Mouse (Mus musculus): Measurements from ENCODE around the gene Fcho2. TPM values are rescaled to one million over a fixed set of nuclear protein-coding genes. Genes with fewer than 3 reads are reported as not detected.

The Fcho2 gene
- polyA plus RNA-seq, 1 experiment = 7.8 TPM

DNA sequence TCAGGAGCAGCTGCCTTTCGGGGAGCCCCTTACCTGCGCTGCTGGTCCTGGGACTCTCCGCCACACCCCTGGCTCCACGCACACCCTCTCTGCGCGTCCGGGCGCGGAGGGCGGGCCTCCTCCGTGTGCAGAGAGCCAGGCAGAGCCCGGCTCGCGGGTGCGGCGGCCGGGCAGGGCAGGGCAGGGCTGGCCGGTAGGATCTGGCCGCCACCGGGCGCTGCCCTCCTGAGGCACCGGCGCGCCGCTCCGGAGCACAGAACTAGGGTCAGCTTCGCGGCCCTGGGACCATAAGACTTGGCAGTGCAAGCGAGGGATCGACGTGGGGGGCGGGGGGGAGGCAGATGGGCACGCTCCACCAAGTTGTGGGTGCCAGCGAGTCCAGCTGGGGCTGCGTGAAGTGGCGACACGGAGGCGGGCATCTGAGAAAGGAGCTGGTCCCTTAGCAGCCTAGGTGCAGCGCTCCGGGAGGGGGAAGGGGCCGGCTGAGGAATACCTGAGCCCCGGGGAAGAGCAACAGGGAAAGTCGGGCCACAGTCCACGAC is 120.4 kb downstream of the Fcho2 start, which contains the start of gene Tmem171:
Gene Tmem171, minus strand, starts transcription at position 62 of the 542 bp plus-strand sequence.
- no peak within 1 kb of the TSS for H3K27ac ChIP-seq (ENCODE audit: insufficient read depth, low read length)
- H3K36me3 ChIP-seq (ENCODE audit: control insufficient read depth, insufficient read depth, low read length) = no peaks in the 10 kb centered on the region
- H3K4me3 ChIP-seq (ENCODE audit: extremely low read depth, insufficient read depth, insufficient read length) = no peak within 1 kb of the TSS; the same call in 1 of the 2 replicates
- 11% methylated on average over 44 of the region's 44 CpGs for WGBS
- TF ChIP-seq POLR2A (IDR thresholded peaks at IDR 0.05; ENCODE audit: low read depth, low read length) = no peak
- TF ChIP-seq CTCF (IDR thresholded peaks at IDR 0.05; ENCODE audit: extremely low read depth, insufficient read depth, insufficient read length, insufficient replicate concordance) = no peak
- H3K4me1 ChIP-seq (ENCODE audit: control insufficient read depth, insufficient read depth, insufficient read length) = no peaks in the 10 kb centered on the region; the same call in 1 of the 2 replicates
- H3K27me3 ChIP-seq (ENCODE audit: control insufficient read depth, insufficient read depth, low read length) = peaks cover 4% of the 10 kb centered on the region
- no peak for DNase-seq (ENCODE audit: low read depth in 1 of 2, low spot score in 2 of 2)

DNA sequence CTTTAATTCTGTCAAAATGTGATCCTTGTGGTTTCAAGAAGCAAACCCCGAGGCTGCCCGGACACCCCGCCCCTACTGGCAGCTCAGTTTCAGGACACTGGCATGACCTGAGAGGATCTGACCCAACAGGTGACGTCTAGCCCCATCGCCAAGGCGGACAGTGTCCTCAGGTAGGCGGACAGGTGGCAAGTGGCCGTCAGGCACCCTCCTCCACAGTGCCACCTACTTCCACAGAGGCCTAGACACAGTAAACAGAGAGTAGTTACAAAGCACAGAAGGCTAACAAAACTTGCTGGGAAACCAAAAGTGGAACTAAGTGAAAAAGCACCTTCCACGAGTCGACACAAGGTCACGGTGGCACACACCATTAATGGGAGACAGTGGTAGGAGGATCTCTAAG is 121.9 kb downstream of the Fcho2 start:
- no peak for DNase-seq (ENCODE audit: low read depth in 1 of 2, low spot score in 2 of 2)
- no peak for TF ChIP-seq CTCF (IDR thresholded peaks at IDR 0.05; ENCODE audit: extremely low read depth, insufficient read depth, insufficient read length, insufficient replicate concordance)
- TF ChIP-seq POLR2A (IDR thresholded peaks at IDR 0.05; ENCODE audit: low read depth, low read length) = no peak
- WGBS = 56% methylated on average over 11 of the region's 11 CpGs
- Histone ChIP-seq H3K4me1 (ENCODE audit: control insufficient read depth, insufficient read depth, insufficient read length) (no peaks in the 10 kb centered on the region; the same call in 1 of the 2 replicates), H3K27me3 (ENCODE audit: control insufficient read depth, insufficient read depth, low read length) (peaks cover 4% of the 10 kb centered on the region), H3K36me3 (ENCODE audit: control insufficient read depth, insufficient read depth, low read length) (no peaks in the 10 kb centered on the region), H3K4me3 (ENCODE audit: extremely low read depth, insufficient read depth, insufficient read length) (no peak overlapping the region), H3K27ac (ENCODE audit: insufficient read depth, low read length) (no peak overlapping the region)

DNA sequence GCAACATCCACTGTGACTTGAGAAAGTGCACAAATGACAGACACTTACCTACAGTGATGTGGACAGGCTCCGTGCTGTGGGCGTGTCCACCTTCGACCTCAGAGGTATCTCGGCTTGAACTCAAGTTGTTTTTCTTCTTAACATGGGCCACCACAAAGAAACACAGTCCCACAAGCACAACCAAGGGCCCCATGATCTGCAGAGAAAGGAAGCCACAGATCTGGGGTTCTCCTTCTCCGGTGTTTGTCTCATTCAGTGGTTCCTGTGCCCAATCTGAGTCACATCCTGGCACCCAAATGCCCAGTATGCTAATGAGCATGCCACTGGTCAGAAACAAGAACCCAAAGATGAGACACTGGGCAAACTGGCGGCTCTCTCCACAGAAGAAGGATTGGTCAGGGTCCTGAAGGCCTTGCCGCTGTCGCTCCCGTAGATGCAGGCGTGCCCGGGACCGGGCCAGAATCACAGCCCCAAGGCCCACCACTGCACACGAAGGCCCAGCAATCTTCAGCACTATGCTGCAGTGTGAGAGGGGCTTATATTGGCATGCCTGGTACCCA is 123.2 kb downstream of the Fcho2 start:
- DNase-seq (ENCODE audit: low read depth in 1 of 2, low spot score in 2 of 2) = no peak
- TF ChIP-seq CTCF (IDR thresholded peaks at IDR 0.05; ENCODE audit: extremely low read depth, insufficient read depth, insufficient read length, insufficient replicate concordance) = no peak
- no peak for TF ChIP-seq POLR2A (IDR thresholded peaks at IDR 0.05; ENCODE audit: low read depth, low read length)
- no peak overlapping the region for H3K27ac ChIP-seq (ENCODE audit: insufficient read depth, low read length)
- peaks cover 4% of the 10 kb centered on the region for H3K27me3 ChIP-seq (ENCODE audit: control insufficient read depth, insufficient read depth, low read length)
- no peaks in the 10 kb centered on the region for H3K36me3 ChIP-seq (ENCODE audit: control insufficient read depth, insufficient read depth, low read length)
- no peak overlapping the region for H3K4me3 ChIP-seq (ENCODE audit: extremely low read depth, insufficient read depth, insufficient read length)
- no peaks in the 10 kb centered on the region; the same call in 1 of the 2 replicates for H3K4me1 ChIP-seq (ENCODE audit: control insufficient read depth, insufficient read depth, insufficient read length)
- WGBS = 67% methylated on average over 13 of the region's 13 CpGs

DNA sequence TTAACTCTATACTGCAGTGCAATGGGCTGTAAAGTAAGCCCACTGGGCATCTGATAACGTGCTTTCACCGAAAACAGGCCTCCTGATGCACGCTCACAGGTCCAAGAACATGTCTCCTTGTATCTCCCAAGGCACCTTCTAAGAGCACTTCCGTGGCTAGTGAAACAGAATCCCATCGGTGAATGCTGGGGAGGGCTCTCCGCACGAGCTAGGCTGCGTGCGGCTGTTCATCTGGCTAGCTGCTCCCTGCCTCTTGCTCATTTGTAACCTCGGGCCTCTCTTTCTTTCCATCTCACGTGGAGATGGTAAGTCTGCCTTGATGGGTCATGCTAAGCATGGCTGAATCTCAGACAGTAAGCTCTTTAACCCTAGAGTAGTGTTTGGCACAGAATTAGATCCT is 124.4 kb downstream of the Fcho2 start:
- Histone ChIP-seq H3K27ac (ENCODE audit: insufficient read depth, low read length) (no peak overlapping the region), H3K4me3 (ENCODE audit: extremely low read depth, insufficient read depth, insufficient read length) (no peak overlapping the region), H3K4me1 (ENCODE audit: control insufficient read depth, insufficient read depth, insufficient read length) (no peaks in the 10 kb centered on the region; the same call in 1 of the 2 replicates), H3K27me3 (ENCODE audit: control insufficient read depth, insufficient read depth, low read length) (peaks cover 4% of the 10 kb centered on the region), H3K36me3 (ENCODE audit: control insufficient read depth, insufficient read depth, low read length) (no peaks in the 10 kb centered on the region)
- 92% methylated on average over 11 of the region's 11 CpGs for WGBS
- TF ChIP-seq POLR2A (IDR thresholded peaks at IDR 0.05; ENCODE audit: low read depth, low read length) = no peak
- no peak for TF ChIP-seq CTCF (IDR thresholded peaks at IDR 0.05; ENCODE audit: extremely low read depth, insufficient read depth, insufficient read length, insufficient replicate concordance)
- DNase-seq (ENCODE audit: low read depth in 1 of 2, low spot score in 2 of 2) = no peak

DNA sequence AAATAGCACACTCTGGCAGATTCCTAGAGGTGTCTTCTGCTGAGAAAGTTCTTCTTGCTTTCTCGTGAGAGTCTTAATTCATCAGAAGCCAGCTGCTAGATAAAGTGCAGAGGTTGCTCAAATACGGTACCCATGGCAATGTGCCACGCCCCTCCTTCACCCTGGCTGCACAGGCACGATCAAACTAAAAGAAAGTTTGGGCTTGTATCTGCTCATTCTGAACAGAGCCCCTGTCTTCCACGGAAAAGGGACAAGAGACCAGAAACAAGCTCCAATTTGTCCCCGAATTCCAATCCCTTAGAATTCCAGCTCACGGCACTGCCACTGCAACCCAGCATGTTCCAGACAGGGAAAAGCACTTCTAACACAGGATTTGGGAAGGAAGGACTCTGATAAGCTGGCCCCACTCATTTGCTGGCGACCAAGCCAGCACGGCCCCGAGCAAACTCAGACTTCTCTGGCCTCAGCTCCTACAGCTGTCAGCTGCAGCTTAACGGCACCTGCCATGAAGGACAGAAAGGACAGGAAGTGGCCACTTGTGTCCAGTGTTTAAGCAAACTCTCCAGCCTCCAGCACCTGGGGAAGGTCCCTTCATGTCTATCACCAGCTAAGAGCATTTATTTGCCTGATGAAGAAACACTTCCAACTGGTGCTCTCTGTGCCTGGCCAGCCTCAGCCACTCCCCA is 125.5 kb downstream of the Fcho2 start:
- H3K27me3 ChIP-seq (ENCODE audit: control insufficient read depth, insufficient read depth, low read length) = peaks cover 1% of the 10 kb centered on the region
- TF ChIP-seq CTCF (IDR thresholded peaks at IDR 0.05; ENCODE audit: extremely low read depth, insufficient read depth, insufficient read length, insufficient replicate concordance) (no peak), POLR2A (IDR thresholded peaks at IDR 0.05; ENCODE audit: low read depth, low read length) (no peak)
- H3K4me3 ChIP-seq (ENCODE audit: extremely low read depth, insufficient read depth, insufficient read length) = no peak overlapping the region
- no peak for DNase-seq (ENCODE audit: low read depth in 1 of 2, low spot score in 2 of 2)
- no peaks in the 10 kb centered on the region; the same call in 1 of the 2 replicates for H3K4me1 ChIP-seq (ENCODE audit: control insufficient read depth, insufficient read depth, insufficient read length)
- no peak overlapping the region for H3K27ac ChIP-seq (ENCODE audit: insufficient read depth, low read length)
- H3K36me3 ChIP-seq (ENCODE audit: control insufficient read depth, insufficient read depth, low read length) = no peaks in the 10 kb centered on the region
- 80% methylated on average over 11 of the region's 11 CpGs for WGBS

DNA sequence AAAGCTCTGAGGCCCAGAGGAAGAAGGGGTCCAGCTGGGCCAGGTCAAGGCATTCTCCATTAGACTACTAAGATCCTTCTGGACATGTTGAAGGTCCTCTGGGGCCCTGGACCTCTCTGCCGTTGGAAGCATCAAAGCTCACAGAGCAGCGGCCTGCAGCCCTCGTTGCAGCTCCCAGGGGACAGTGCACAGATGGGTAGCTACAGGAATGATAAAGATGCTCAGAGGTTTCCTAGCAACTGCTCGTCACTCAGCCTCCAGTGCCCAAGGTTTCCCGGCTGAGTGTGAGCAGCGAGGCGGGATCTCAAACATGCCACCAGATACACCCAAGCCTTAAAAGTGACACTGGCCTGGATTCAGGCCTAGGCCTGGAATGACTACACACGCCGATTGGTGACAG is 127.3 kb downstream of the Fcho2 start:
- no peaks in the 10 kb centered on the region for H3K36me3 ChIP-seq (ENCODE audit: control insufficient read depth, insufficient read depth, low read length)
- no peaks in the 10 kb centered on the region for H3K4me1 ChIP-seq (ENCODE audit: control insufficient read depth, insufficient read depth, insufficient read length)
- no peak overlapping the region for H3K4me3 ChIP-seq (ENCODE audit: extremely low read depth, insufficient read depth, insufficient read length)
- no peaks in the 10 kb centered on the region for H3K27me3 ChIP-seq (ENCODE audit: control insufficient read depth, insufficient read depth, low read length)
- 85% methylated on average over 9 of the region's 9 CpGs for WGBS
- TF ChIP-seq POLR2A (IDR thresholded peaks at IDR 0.05; ENCODE audit: low read depth, low read length) = no peak
- no peak for TF ChIP-seq CTCF (IDR thresholded peaks at IDR 0.05; ENCODE audit: extremely low read depth, insufficient read depth, insufficient read length, insufficient replicate concordance)
- no peak for DNase-seq (ENCODE audit: low read depth in 1 of 2, low spot score in 2 of 2)
- no peak overlapping the region for H3K27ac ChIP-seq (ENCODE audit: insufficient read depth, low read length)
